Mouse (Mus musculus): Measurements from ENCODE around the gene Gga3. TPM values are rescaled to one million over a fixed set of nuclear protein-coding genes. Genes with fewer than 3 reads are reported as not detected.

Gene Gga3
- total and polyA plus RNA-seq, 2 experiments from 2014 or later = 7.0 to 11.8 TPM

GRCm38 (mm10) chr11:115552783-115553182 is 51.1 kb downstream of the Gga3 start:
- H3K4me2 ChIP-seq (ENCODE audit: low read depth, low read length) = no peak overlapping the region
- WGBS = 58% methylated on average over 4 of the region's 4 CpGs
- H3K27me3 ChIP-seq (ENCODE audit: control insufficient read depth, insufficient read depth, low read length) = no peaks in the 10 kb centered on the region
- no peaks in the 10 kb centered on the region for H3K36me3 ChIP-seq (replicated peaks; ENCODE audit: control insufficient read depth, insufficient read depth, low read length)
- H3K9me3 ChIP-seq (replicated peaks; ENCODE audit: control insufficient read depth, low read length) = 0 out of 2 replicates have a peak, but pooled peaks cover 7% of the 10 kb centered on the region
- no peaks in the 10 kb centered on the region for H3K4me1 ChIP-seq (ENCODE audit: control insufficient read depth, insufficient read depth)
- no peak overlapping the region for H3K27ac ChIP-seq (ENCODE audit: low read depth)
- ATAC-seq (ENCODE audit: insufficient read depth, low read depth) (no peak), DNase-seq (ENCODE audit: low spot score) (no peak)
- peak; percentile 41 for TF ChIP-seq CTCF (IDR thresholded peaks at IDR 0.05; ENCODE audit: low read depth)
- no peak for TF ChIP-seq EP300 (IDR thresholded peaks at IDR 0.05; ENCODE audit: low read depth)
- no peak overlapping the region for H3K4me3 ChIP-seq (ENCODE audit: low read depth, low read length)
- no peak overlapping the region for H3K9ac ChIP-seq (replicated peaks; ENCODE audit: low read depth, low read length)

- TF ChIP-seq CTCF (IDR thresholded peaks at IDR 0.05; ENCODE audit: low read depth) = no peak
- TF ChIP-seq EP300 (IDR thresholded peaks at IDR 0.05; ENCODE audit: low read depth) = no peak
- 61% methylated on average over 4 of the region's 4 CpGs for WGBS
- no peak for ATAC-seq (ENCODE audit: insufficient read depth, low read depth)
- no peak overlapping the region for H3K4me2 ChIP-seq (ENCODE audit: low read depth, low read length)
- H3K4me3 ChIP-seq (ENCODE audit: low read depth, low read length) = no peak overlapping the region
- no peaks in the 10 kb centered on the region for H3K27me3 ChIP-seq (ENCODE audit: control insufficient read depth, insufficient read depth, low read length)
- no peak for DNase-seq (ENCODE audit: low spot score)
- H3K4me1 ChIP-seq (ENCODE audit: control insufficient read depth, insufficient read depth) = no peaks in the 10 kb centered on the region
- H3K27ac ChIP-seq (ENCODE audit: low read depth) = no peak overlapping the region
- no peaks in the 10 kb centered on the region for H3K36me3 ChIP-seq (replicated peaks; ENCODE audit: control insufficient read depth, insufficient read depth, low read length)
- no peak overlapping the region for H3K9ac ChIP-seq (replicated peaks; ENCODE audit: low read depth, low read length)
- H3K9me3 ChIP-seq (replicated peaks; ENCODE audit: control insufficient read depth, low read length) = no peaks in the 10 kb centered on the region
Observed at GRCm38 (mm10) chr11:115543571-115543970, 60.3 kb downstream of the Gga3 start.

- 61% methylated on average over 2 of the region's 2 CpGs for WGBS
- no peak for DNase-seq (ENCODE audit: low spot score)
- Histone ChIP-seq H3K9me3 (replicated peaks; ENCODE audit: control insufficient read depth, low read length) (no peaks in the 10 kb centered on the region), H3K9ac (replicated peaks; ENCODE audit: low read depth, low read length) (no peak overlapping the region), H3K4me1 (ENCODE audit: control insufficient read depth, insufficient read depth) (peaks cover 7% of the 10 kb centered on the region), H3K4me2 (ENCODE audit: low read depth, low read length) (no peak overlapping the region), H3K27me3 (ENCODE audit: control insufficient read depth, insufficient read depth, low read length) (no peaks in the 10 kb centered on the region), H3K36me3 (replicated peaks; ENCODE audit: control insufficient read depth, insufficient read depth, low read length) (peaks cover 6% of the 10 kb centered on the region), H3K27ac (ENCODE audit: low read depth) (no peak overlapping the region), H3K4me3 (ENCODE audit: low read depth, low read length) (no peak overlapping the region)
- TF ChIP-seq EP300 (IDR thresholded peaks at IDR 0.05; ENCODE audit: low read depth) = no peak
- TF ChIP-seq CTCF (IDR thresholded peaks at IDR 0.05; ENCODE audit: low read depth) = no peak
- no peak for ATAC-seq (ENCODE audit: insufficient read depth, low read depth)
Observed at GRCm38 (mm10) chr11:115538045-115538444, 65.8 kb downstream of the Gga3 start.

- WGBS = 80% methylated on average over 10 of the region's 10 CpGs
- TF ChIP-seq EP300 (IDR thresholded peaks at IDR 0.05; ENCODE audit: low read depth) (no peak), CTCF (IDR thresholded peaks at IDR 0.05; ENCODE audit: low read depth) (no peak)
- peak overlapping the region; percentile 99; the same call in 1 of the 2 replicates for H3K4me3 ChIP-seq (ENCODE audit: low read depth, low read length)
- H3K4me2 ChIP-seq (ENCODE audit: low read depth, low read length) = peak overlapping the region; percentile 47; the same call in 1 of the 2 replicates
- H3K27me3 ChIP-seq (ENCODE audit: control insufficient read depth, insufficient read depth, low read length) = no peaks in the 10 kb centered on the region
- DNase-seq (ENCODE audit: low spot score) (no peak), ATAC-seq (ENCODE audit: insufficient read depth, low read depth) (no peak)
- peaks cover 17% of the 10 kb centered on the region for H3K36me3 ChIP-seq (replicated peaks; ENCODE audit: control insufficient read depth, insufficient read depth, low read length)
- peaks cover 7% of the 10 kb centered on the region for H3K4me1 ChIP-seq (ENCODE audit: control insufficient read depth, insufficient read depth)
- H3K27ac ChIP-seq (ENCODE audit: low read depth) = peak overlapping the region; percentile 100
- H3K9ac ChIP-seq (replicated peaks; ENCODE audit: low read depth, low read length) = no peak overlapping the region
- no peaks in the 10 kb centered on the region for H3K9me3 ChIP-seq (replicated peaks; ENCODE audit: control insufficient read depth, low read length)
Observed at GRCm38 (mm10) chr11:115536856-115537568, 66.8 kb downstream of the Gga3 start.

- ATAC-seq (ENCODE audit: insufficient read depth, low read depth) = peak; percentile 91
- WGBS = 3% methylated on average over 35 of the region's 70 CpGs
- Histone ChIP-seq H3K4me2 (ENCODE audit: low read depth, low read length) (peak within 1 kb of the TSS; percentile 85), H3K4me1 (ENCODE audit: control insufficient read depth, insufficient read depth) (peaks cover 7% of the 10 kb centered on the region), H3K9ac (replicated peaks; ENCODE audit: low read depth, low read length) (peak within 1 kb of the TSS; percentile 98), H3K9me3 (replicated peaks; ENCODE audit: control insufficient read depth, low read length) (no peaks in the 10 kb centered on the region), H3K27ac (ENCODE audit: low read depth) (peak within 1 kb of the TSS; percentile 100), H3K4me3 (ENCODE audit: low read depth, low read length) (peak within 1 kb of the TSS; percentile 99), H3K36me3 (replicated peaks; ENCODE audit: control insufficient read depth, insufficient read depth, low read length) (peaks cover 25% of the 10 kb centered on the region), H3K27me3 (ENCODE audit: control insufficient read depth, insufficient read depth, low read length) (no peaks in the 10 kb centered on the region)
- TF ChIP-seq CTCF (IDR thresholded peaks at IDR 0.05; ENCODE audit: low read depth) (no peak), EP300 (IDR thresholded peaks at IDR 0.05; ENCODE audit: low read depth) (no peak)
- peak; percentile 90 for DNase-seq (ENCODE audit: low spot score)
Observed at GRCm38 (mm10) chr11:115536038-115536681, 67.7 kb downstream of the Gga3 start, which contains the start of gene Sumo2. Gene Sumo2 (minus strand): TSS chr11:115536276.
